Mouse (Mus musculus) hindbrain, embryonic 11.5 days (tissue): ENCODE measurements around the gene Tnfrsf9. TPM values are rescaled to one million over a fixed set of nuclear protein-coding genes. Genes with fewer than 3 reads are reported as not detected.
A peak's percentile ranks its signal among the peaks of the same experiment; 100 is the strongest.

Experiments used
- ATAC-seq: fragments of 200-750 bp; cut with Nextera tagmentation; 2 replicates; pipeline ENCODE4 v1.8.0; 2017; ENCODE audit warnings: mild to moderate bottlenecking, moderate TSS enrichment, moderate library complexity; ENCODE audit not compliant: low FRiP score
- DNase-seq: peaks from one replicate; pipeline ENCODE4 v3.0.0-alpha.2; 2015; ENCODE audit warnings: low spot score
- H3K27ac ChIP-seq: fragments of 300-500 bp; sonication (generic); 2 replicates; pipeline ENCODE4 v1.5.1; 2014; ENCODE audit warnings: mild to moderate bottlenecking, low read depth, low read length
- H3K27me3 ChIP-seq: fragments of 300-500 bp; sonication (generic); 2 replicates; pipeline ENCODE4 v1.6.1; 2014; ENCODE audit warnings: mild to moderate bottlenecking, low read length, moderate library complexity, mixed read lengths; ENCODE audit not compliant: control insufficient read depth, insufficient read depth
- H3K36me3 ChIP-seq: fragments of 300-500 bp; sonication (generic); 2 replicates; pipeline ENCODE4 v1.6.1; 2014; ENCODE audit warnings: mild to moderate bottlenecking, low read length, moderate library complexity, mixed read lengths; ENCODE audit not compliant: control insufficient read depth, insufficient read depth
- H3K4me1 ChIP-seq: fragments of 300-500 bp; sonication (generic); replicated peaks from 2 replicates; pipeline ENCODE4 v1.6.1; 2014; ENCODE audit warnings: low read length, mixed read lengths; ENCODE audit not compliant: control insufficient read depth, insufficient read depth
- H3K4me2 ChIP-seq: fragments of 300-500 bp; sonication (generic); replicated peaks from 2 replicates; pipeline ENCODE4 v1.6.1; 2014; ENCODE audit warnings: mild to moderate bottlenecking, low read depth, low read length
- H3K4me3 ChIP-seq: fragments of 300-500 bp; sonication (generic); 2 replicates; pipeline ENCODE4 v1.5.1; 2014; ENCODE audit warnings: low read depth, low read length
- H3K9ac ChIP-seq: fragments of 300-500 bp; sonication (generic); 2 replicates; pipeline ENCODE4 v1.6.1; 2014; ENCODE audit warnings: low read depth, low read length
- H3K9me3 ChIP-seq: fragments of 300-500 bp; sonication (generic); 2 replicates; pipeline ENCODE4 v1.6.1; 2016; ENCODE audit warnings: low read length; ENCODE audit not compliant: control insufficient read depth
- WGBS: fragments of 180-500 bp; shearing (Covaris S2); extraction: QIAGEN DNeasy Blood & Tissue Kit; methylation state at CpG from one replicate; pipeline ENCODE4 v1.1.7; 2014; 5-methylcytosine and 5-hydroxymethylcytosine counted together
- polyA plus RNA-seq: library from polyadenylated mRNA; unstranded; fragments of >200 nt; fragmentation: Nextera tagmentation; extraction: Ambion mirVana; gene quantifications from 2 replicates; pipeline ENCODE4 v1.2.1, GENCODE M21; 2014

Tnfrsf9 gene
- polyA plus RNA-seq, 1 experiment from 2014 or later = not detected

- ATAC-seq (no peak), DNase-seq (no peak)
- no peaks in the 10 kb centered on the region for H3K27me3 ChIP-seq
- no peak overlapping the region for H3K27ac ChIP-seq
- WGBS = 82% methylated on average over 4 of the region's 4 CpGs
- H3K9ac ChIP-seq = no peak overlapping the region
- no peak overlapping the region for H3K4me2 ChIP-seq
- no peaks in the 10 kb centered on the region for H3K36me3 ChIP-seq
- H3K4me1 ChIP-seq = 0 out of 2 replicates have a peak, but pooled peaks cover 2% of the 10 kb centered on the region
- H3K9me3 ChIP-seq = no peaks in the 10 kb centered on the region
- H3K4me3 ChIP-seq = no peak overlapping the region
These were observed 25.9 kb upstream of the Tnfrsf9 start for GRCm38 (mm10) chr4:150888492-150888891.

GRCm38 (mm10) chr4:150889273-150889954, 24.9 kb upstream of the Tnfrsf9 start:
- 41% methylated on average over 20 of the region's 20 CpGs for WGBS

GRCm38 (mm10) chr4:150889955-150890315, 24.4 kb upstream of the Tnfrsf9 start:
- Histone ChIP-seq H3K4me2 (no peak overlapping the region), H3K9me3 (no peaks in the 10 kb centered on the region), H3K4me1 (0 out of 2 replicates have a peak, but pooled peaks cover 2% of the 10 kb centered on the region), H3K9ac (no peak overlapping the region), H3K27me3 (no peaks in the 10 kb centered on the region), H3K4me3 (no peak overlapping the region), H3K36me3 (no peaks in the 10 kb centered on the region), H3K27ac (no peak overlapping the region)
- WGBS = 66% methylated on average over 13 of the region's 13 CpGs
- no peak for DNase-seq
- no peak for ATAC-seq

More at GRCm38 (mm10) chr4:150889273-150889954, 24.9 kb upstream of the Tnfrsf9 start:
- Histone ChIP-seq H3K36me3 (no peaks in the 10 kb centered on the region), H3K4me3 (no peak overlapping the region), H3K4me1 (0 out of 2 replicates have a peak, but pooled peaks cover 2% of the 10 kb centered on the region), H3K9ac (no peak overlapping the region), H3K27me3 (no peaks in the 10 kb centered on the region), H3K9me3 (no peaks in the 10 kb centered on the region), H3K27ac (no peak overlapping the region), H3K4me2 (no peak overlapping the region)
- DNase-seq (no peak), ATAC-seq (no peak)

- H3K9ac ChIP-seq = no peak overlapping the region
- 82% methylated on average over 5 of the region's 5 CpGs for WGBS
- 0 out of 2 replicates have a peak, but pooled peaks cover 2% of the 10 kb centered on the region for H3K4me1 ChIP-seq
- H3K27ac ChIP-seq = no peak overlapping the region
- H3K9me3 ChIP-seq = no peaks in the 10 kb centered on the region
- H3K36me3 ChIP-seq = peaks cover 2% of the 10 kb centered on the region; the same call in 1 of the 2 replicates
- ATAC-seq (no peak), DNase-seq (no peak)
- H3K4me3 ChIP-seq = no peak overlapping the region
- H3K4me2 ChIP-seq = no peak overlapping the region
- no peaks in the 10 kb centered on the region for H3K27me3 ChIP-seq
These were observed 23.1 kb upstream of the Tnfrsf9 start for GRCm38 (mm10) chr4:150891308-150891707.

GRCm38 (mm10) chr4:150894718-150895501, 19.5 kb upstream of the Tnfrsf9 start:
- Histone ChIP-seq H3K27ac (no peak overlapping the region), H3K4me2 (no peak overlapping the region), H3K4me1 (0 out of 2 replicates have a peak, but pooled peaks cover 2% of the 10 kb centered on the region), H3K36me3 (peaks cover 5% of the 10 kb centered on the region; the same call in 1 of the 2 replicates), H3K27me3 (no peaks in the 10 kb centered on the region), H3K9ac (no peak overlapping the region), H3K9me3 (no peaks in the 10 kb centered on the region), H3K4me3 (no peak overlapping the region)
- ATAC-seq (no peak), DNase-seq (no peak)
- WGBS = 76% methylated on average over 8 of the region's 8 CpGs

- Histone ChIP-seq H3K9me3 (no peaks in the 10 kb centered on the region), H3K27me3 (no peaks in the 10 kb centered on the region), H3K9ac (no peak overlapping the region), H3K4me2 (no peak overlapping the region), H3K4me1 (no peaks in the 10 kb centered on the region), H3K27ac (no peak overlapping the region), H3K36me3 (peaks cover 11% of the 10 kb centered on the region), H3K4me3 (no peak overlapping the region)
- ATAC-seq (no peak), DNase-seq (no peak)
- WGBS = 92% methylated on average over 26 of the region's 26 CpGs
These were observed 17.3 kb upstream of the Tnfrsf9 start for GRCm38 (mm10) chr4:150896896-150897624.

- 62% methylated on average over 13 of the region's 13 CpGs for WGBS
- Histone ChIP-seq H3K9me3 (no peaks in the 10 kb centered on the region), H3K4me3 (no peak overlapping the region), H3K36me3 (peaks cover 20% of the 10 kb centered on the region), H3K27me3 (no peaks in the 10 kb centered on the region), H3K27ac (no peak overlapping the region), H3K4me1 (no peaks in the 10 kb centered on the region), H3K4me2 (no peak overlapping the region), H3K9ac (no peak overlapping the region)
- ATAC-seq (0 out of 2 replicates have a peak, but pooled peaks have one; percentile 22), DNase-seq (peak; percentile 85)
These were observed 15.5 kb upstream of the Tnfrsf9 start for GRCm38 (mm10) chr4:150898716-150899365.

GRCm38 (mm10) chr4:150900486-150900885, 13.9 kb upstream of the Tnfrsf9 start:
- no peak overlapping the region for H3K9ac ChIP-seq
- no peak overlapping the region for H3K4me3 ChIP-seq
- H3K27ac ChIP-seq = no peak overlapping the region
- DNase-seq (no peak), ATAC-seq (no peak)
- H3K4me2 ChIP-seq = no peak overlapping the region
- H3K9me3 ChIP-seq = no peaks in the 10 kb centered on the region
- H3K27me3 ChIP-seq = no peaks in the 10 kb centered on the region
- no peaks in the 10 kb centered on the region for H3K4me1 ChIP-seq
- H3K36me3 ChIP-seq = peaks cover 21% of the 10 kb centered on the region
- WGBS = 97% methylated on average over 13 of the region's 13 CpGs
